Mouse (Mus musculus): ENCODE measurements at regions not wholly inside any gene's neighbourhood (a gene's known extent, or its start where the extent isn't known, plus 50 kb on each side); places are given as distances from the start of the nearest gene placed in this dataset.

- Histone ChIP-seq H3K4me1 (ENCODE audit: control insufficient read depth, insufficient read depth, low read length) (no peaks in the 10 kb centered on the region), H3K9me3 (ENCODE audit: control insufficient read depth, low read length) (no peaks in the 10 kb centered on the region)
- no peak for ATAC-seq (ENCODE audit: low FRiP score, low TSS enrichment)
These were observed 393.8 kb upstream of the Hnrnpa3 start for GRCm38 (mm10) chr2:75265218-75265617.

GRCm38 (mm10) chr2:75265739-75266699, 393.0 kb upstream of the Hnrnpa3 start:
- Histone ChIP-seq H3K9me3 (ENCODE audit: control insufficient read depth, low read length) (no peaks in the 10 kb centered on the region), H3K36me3 (ENCODE audit: control insufficient read depth, insufficient read depth, low read length) (no peaks in the 10 kb centered on the region), H3K27ac (ENCODE audit: low read depth, low read length) (no peak overlapping the region), H3K4me2 (replicated peaks; ENCODE audit: low read depth, low read length) (no peak overlapping the region), H3K27me3 (ENCODE audit: control insufficient read depth, insufficient read depth, low read length) (no peaks in the 10 kb centered on the region), H3K9ac (ENCODE audit: low read depth, low read length) (no peak overlapping the region), H3K4me1 (ENCODE audit: control insufficient read depth, insufficient read depth, low read length) (no peaks in the 10 kb centered on the region), H3K4me3 (ENCODE audit: low read length) (no peak overlapping the region)
- ATAC-seq (ENCODE audit: low FRiP score, low TSS enrichment): no peak
- 81% methylated on average over 19 of the region's 19 CpGs for WGBS

More at GRCm38 (mm10) chr2:75265218-75265617, 393.8 kb upstream of the Hnrnpa3 start:
- H3K27ac ChIP-seq (ENCODE audit: low read depth, low read length): no peak overlapping the region
- H3K4me2 ChIP-seq (replicated peaks; ENCODE audit: low read depth, low read length): no peak overlapping the region
- H3K9ac ChIP-seq (ENCODE audit: low read depth, low read length): no peak overlapping the region
- no peak overlapping the region for H3K4me3 ChIP-seq (ENCODE audit: low read length)
- WGBS: 76% methylated on average over 7 of the region's 7 CpGs
- H3K27me3 ChIP-seq (ENCODE audit: control insufficient read depth, insufficient read depth, low read length): no peaks in the 10 kb centered on the region
- H3K36me3 ChIP-seq (ENCODE audit: control insufficient read depth, insufficient read depth, low read length): no peaks in the 10 kb centered on the region

- 69% methylated on average over 3 of the region's 3 CpGs for WGBS
- Histone ChIP-seq H3K9ac (ENCODE audit: low read depth, low read length) (no peak overlapping the region), H3K27ac (ENCODE audit: low read depth, low read length) (no peak overlapping the region), H3K36me3 (ENCODE audit: control insufficient read depth, insufficient read depth, low read length) (no peaks in the 10 kb centered on the region), H3K9me3 (ENCODE audit: control insufficient read depth, low read length) (no peaks in the 10 kb centered on the region), H3K4me3 (ENCODE audit: low read length) (no peak overlapping the region), H3K4me2 (replicated peaks; ENCODE audit: low read depth, low read length) (no peak overlapping the region), H3K27me3 (ENCODE audit: control insufficient read depth, insufficient read depth, low read length) (no peaks in the 10 kb centered on the region), H3K4me1 (ENCODE audit: control insufficient read depth, insufficient read depth, low read length) (no peaks in the 10 kb centered on the region)
- no peak for ATAC-seq (ENCODE audit: low FRiP score, low TSS enrichment)
These were observed 391.1 kb upstream of the Hnrnpa3 start for GRCm38 (mm10) chr2:75267949-75268348.

- ATAC-seq (ENCODE audit: low FRiP score, low TSS enrichment): no peak
- H3K4me2 ChIP-seq (replicated peaks; ENCODE audit: low read depth, low read length): no peak overlapping the region
- H3K9ac ChIP-seq (ENCODE audit: low read depth, low read length): no peak overlapping the region
- no peaks in the 10 kb centered on the region for H3K36me3 ChIP-seq (ENCODE audit: control insufficient read depth, insufficient read depth, low read length)
- H3K4me1 ChIP-seq (ENCODE audit: control insufficient read depth, insufficient read depth, low read length): no peaks in the 10 kb centered on the region
- H3K4me3 ChIP-seq (ENCODE audit: low read length): no peak overlapping the region
- no peaks in the 10 kb centered on the region for H3K27me3 ChIP-seq (ENCODE audit: control insufficient read depth, insufficient read depth, low read length)
- WGBS: 62% methylated on average over 8 of the region's 8 CpGs
- H3K27ac ChIP-seq (ENCODE audit: low read depth, low read length): no peak overlapping the region
- H3K9me3 ChIP-seq (ENCODE audit: control insufficient read depth, low read length): no peaks in the 10 kb centered on the region
These were observed 389.6 kb upstream of the Hnrnpa3 start for GRCm38 (mm10) chr2:75269446-75269845.

GRCm38 (mm10) chr2:75270115-75270514, 388.9 kb upstream of the Hnrnpa3 start:
- Histone ChIP-seq H3K9me3 (ENCODE audit: control insufficient read depth, low read length) (no peaks in the 10 kb centered on the region), H3K4me2 (replicated peaks; ENCODE audit: low read depth, low read length) (no peak overlapping the region), H3K9ac (ENCODE audit: low read depth, low read length) (no peak overlapping the region), H3K27me3 (ENCODE audit: control insufficient read depth, insufficient read depth, low read length) (no peaks in the 10 kb centered on the region), H3K36me3 (ENCODE audit: control insufficient read depth, insufficient read depth, low read length) (no peaks in the 10 kb centered on the region), H3K4me1 (ENCODE audit: control insufficient read depth, insufficient read depth, low read length) (no peaks in the 10 kb centered on the region), H3K4me3 (ENCODE audit: low read length) (no peak overlapping the region), H3K27ac (ENCODE audit: low read depth, low read length) (no peak overlapping the region)
- no peak for ATAC-seq (ENCODE audit: low FRiP score, low TSS enrichment)
- 78% methylated on average over 4 of the region's 4 CpGs for WGBS

GRCm38 (mm10) chr2:75287900-75288299, 371.2 kb upstream of the Hnrnpa3 start:
- no peak overlapping the region for H3K27ac ChIP-seq (ENCODE audit: low read depth, low read length)
- no peaks in the 10 kb centered on the region for H3K36me3 ChIP-seq (ENCODE audit: control insufficient read depth, insufficient read depth, low read length)
- H3K9me3 ChIP-seq (ENCODE audit: control insufficient read depth, low read length): no peaks in the 10 kb centered on the region
- H3K4me3 ChIP-seq (ENCODE audit: low read length): no peak overlapping the region
- H3K27me3 ChIP-seq (ENCODE audit: control insufficient read depth, insufficient read depth, low read length): no peaks in the 10 kb centered on the region
- no peak overlapping the region for H3K9ac ChIP-seq (ENCODE audit: low read depth, low read length)
- H3K4me1 ChIP-seq (ENCODE audit: control insufficient read depth, insufficient read depth, low read length): no peaks in the 10 kb centered on the region
- no peak overlapping the region for H3K4me2 ChIP-seq (replicated peaks; ENCODE audit: low read depth, low read length)
- no peak for ATAC-seq (ENCODE audit: low FRiP score, low TSS enrichment)
- 79% methylated on average over 1 of the region's 1 CpGs for WGBS

- H3K4me2 ChIP-seq (replicated peaks; ENCODE audit: low read depth, low read length): no peak overlapping the region
- ATAC-seq (ENCODE audit: low FRiP score, low TSS enrichment): no peak
- H3K36me3 ChIP-seq (ENCODE audit: control insufficient read depth, insufficient read depth, low read length): no peaks in the 10 kb centered on the region
- H3K9ac ChIP-seq (ENCODE audit: low read depth, low read length): no peak overlapping the region
- 84% methylated on average over 2 of the region's 2 CpGs for WGBS
- H3K27me3 ChIP-seq (ENCODE audit: control insufficient read depth, insufficient read depth, low read length): no peaks in the 10 kb centered on the region
- H3K9me3 ChIP-seq (ENCODE audit: control insufficient read depth, low read length): no peaks in the 10 kb centered on the region
- H3K4me1 ChIP-seq (ENCODE audit: control insufficient read depth, insufficient read depth, low read length): no peaks in the 10 kb centered on the region
- no peak overlapping the region for H3K4me3 ChIP-seq (ENCODE audit: low read length)
- H3K27ac ChIP-seq (ENCODE audit: low read depth, low read length): no peak overlapping the region
These were observed 367.4 kb upstream of the Hnrnpa3 start for GRCm38 (mm10) chr2:75291674-75292073.

GRCm38 (mm10) chr2:75306821-75307220, 352.2 kb upstream of the Hnrnpa3 start:
- WGBS: 77% methylated on average over 3 of the region's 3 CpGs
- no peaks in the 10 kb centered on the region for H3K9me3 ChIP-seq (ENCODE audit: control insufficient read depth, low read length)
- no peaks in the 10 kb centered on the region for H3K36me3 ChIP-seq (ENCODE audit: control insufficient read depth, insufficient read depth, low read length)
- H3K27me3 ChIP-seq (ENCODE audit: control insufficient read depth, insufficient read depth, low read length): no peaks in the 10 kb centered on the region
- no peak overlapping the region for H3K4me3 ChIP-seq (ENCODE audit: low read length)
- no peak overlapping the region for H3K9ac ChIP-seq (ENCODE audit: low read depth, low read length)
- no peak overlapping the region for H3K4me2 ChIP-seq (replicated peaks; ENCODE audit: low read depth, low read length)
- H3K27ac ChIP-seq (ENCODE audit: low read depth, low read length): no peak overlapping the region
- no peak for ATAC-seq (ENCODE audit: low FRiP score, low TSS enrichment)
- no peaks in the 10 kb centered on the region for H3K4me1 ChIP-seq (ENCODE audit: control insufficient read depth, insufficient read depth, low read length)

GRCm38 (mm10) chr2:75311191-75311590, 347.9 kb upstream of the Hnrnpa3 start:
- Histone ChIP-seq H3K4me3 (ENCODE audit: low read length) (no peak overlapping the region), H3K27me3 (ENCODE audit: control insufficient read depth, insufficient read depth, low read length) (0 out of 2 replicates have a peak, but pooled peaks cover 3% of the 10 kb centered on the region)
- 67% methylated on average over 4 of the region's 4 CpGs for WGBS

More at GRCm38 (mm10) chr2:75311191-75311590, 347.9 kb upstream of the Hnrnpa3 start:
- H3K9ac ChIP-seq (ENCODE audit: low read depth, low read length): no peak overlapping the region
- ATAC-seq (ENCODE audit: low FRiP score, low TSS enrichment): no peak
- H3K27ac ChIP-seq (ENCODE audit: low read depth, low read length): no peak overlapping the region
- 0 out of 2 replicates have a peak, but pooled peaks cover 9% of the 10 kb centered on the region for H3K4me1 ChIP-seq (ENCODE audit: control insufficient read depth, insufficient read depth, low read length)
- no peaks in the 10 kb centered on the region for H3K9me3 ChIP-seq (ENCODE audit: control insufficient read depth, low read length)
- no peak overlapping the region for H3K4me2 ChIP-seq (replicated peaks; ENCODE audit: low read depth, low read length)
- H3K36me3 ChIP-seq (ENCODE audit: control insufficient read depth, insufficient read depth, low read length): no peaks in the 10 kb centered on the region
